Mouse (Mus musculus): ENCODE results near the gene Lmnb2. TPM values are rescaled to one million over a fixed set of nuclear protein-coding genes. Genes with fewer than 3 reads are reported as not detected.

The Lmnb2 gene
- polyA plus RNA-seq, 1 experiment: 8.5 TPM

- Histone ChIP-seq H3K27ac (ENCODE audit: insufficient read depth, low read depth, low read length) (no peak overlapping the region), H3K4me3 (ENCODE audit: insufficient read depth, low read depth, low read length) (no peak overlapping the region), H3K36me3 (ENCODE audit: control insufficient read depth, insufficient read depth, low read length) (no peaks in the 10 kb centered on the region), H3K4me1 (ENCODE audit: control insufficient read depth, insufficient read depth, low read length) (no peaks in the 10 kb centered on the region), H3K27me3 (replicated peaks; ENCODE audit: control insufficient read depth, insufficient read depth, low read length) (no peaks in the 10 kb centered on the region)
- TF ChIP-seq CTCF (conservative IDR thresholded peaks at IDR 0.05; ENCODE audit: insufficient read depth, insufficient read length, low read depth, low read length) (no peak), POLR2A (IDR thresholded peaks at IDR 0.05; ENCODE audit: low read depth, low read length) (no peak)
- DNase-seq: no peak
- WGBS: 81% methylated on average over 13 of the region's 13 CpGs
These were observed 36.4 kb upstream of the Lmnb2 start for GRCm38 (mm10) chr10:80954415-80954814.

GRCm38 (mm10) chr10:80952449-80952848, 34.4 kb upstream of the Lmnb2 start:
- no peak overlapping the region for H3K4me3 ChIP-seq (ENCODE audit: insufficient read depth, low read depth, low read length)
- DNase-seq: no peak
- H3K27ac ChIP-seq (ENCODE audit: insufficient read depth, low read depth, low read length): no peak overlapping the region
- H3K4me1 ChIP-seq (ENCODE audit: control insufficient read depth, insufficient read depth, low read length): no peaks in the 10 kb centered on the region
- TF ChIP-seq POLR2A (IDR thresholded peaks at IDR 0.05; ENCODE audit: low read depth, low read length) (no peak), CTCF (conservative IDR thresholded peaks at IDR 0.05; ENCODE audit: insufficient read depth, insufficient read length, low read depth, low read length) (no peak)
- no peaks in the 10 kb centered on the region for H3K27me3 ChIP-seq (replicated peaks; ENCODE audit: control insufficient read depth, insufficient read depth, low read length)
- no peaks in the 10 kb centered on the region for H3K36me3 ChIP-seq (ENCODE audit: control insufficient read depth, insufficient read depth, low read length)
- WGBS: 82% methylated on average over 15 of the region's 15 CpGs

GRCm38 (mm10) chr10:80951761-80952390, 33.8 kb upstream of the Lmnb2 start:
- Histone ChIP-seq H3K27me3 (replicated peaks; ENCODE audit: control insufficient read depth, insufficient read depth, low read length) (no peaks in the 10 kb centered on the region), H3K4me3 (ENCODE audit: insufficient read depth, low read depth, low read length) (no peak overlapping the region), H3K36me3 (ENCODE audit: control insufficient read depth, insufficient read depth, low read length) (no peaks in the 10 kb centered on the region), H3K27ac (ENCODE audit: insufficient read depth, low read depth, low read length) (no peak overlapping the region), H3K4me1 (ENCODE audit: control insufficient read depth, insufficient read depth, low read length) (no peaks in the 10 kb centered on the region)
- DNase-seq: no peak
- 84% methylated on average over 10 of the region's 10 CpGs for WGBS
- TF ChIP-seq CTCF (conservative IDR thresholded peaks at IDR 0.05; ENCODE audit: insufficient read depth, insufficient read length, low read depth, low read length): no peak
- no peak for TF ChIP-seq POLR2A (IDR thresholded peaks at IDR 0.05; ENCODE audit: low read depth, low read length)

- WGBS: 70% methylated on average over 5 of the region's 5 CpGs
These were observed 32.3 kb upstream of the Lmnb2 start for GRCm38 (mm10) chr10:80950314-80950713.

GRCm38 (mm10) chr10:80949081-80949480, 31.0 kb upstream of the Lmnb2 start:
- 71% methylated on average over 3 of the region's 3 CpGs for WGBS
- Histone ChIP-seq H3K27ac (ENCODE audit: insufficient read depth, low read depth, low read length) (no peak overlapping the region), H3K4me3 (ENCODE audit: insufficient read depth, low read depth, low read length) (no peak overlapping the region), H3K36me3 (ENCODE audit: control insufficient read depth, insufficient read depth, low read length) (no peaks in the 10 kb centered on the region), H3K4me1 (ENCODE audit: control insufficient read depth, insufficient read depth, low read length) (no peaks in the 10 kb centered on the region), H3K27me3 (replicated peaks; ENCODE audit: control insufficient read depth, insufficient read depth, low read length) (no peaks in the 10 kb centered on the region)
- TF ChIP-seq CTCF (conservative IDR thresholded peaks at IDR 0.05; ENCODE audit: insufficient read depth, insufficient read length, low read depth, low read length) (no peak), POLR2A (IDR thresholded peaks at IDR 0.05; ENCODE audit: low read depth, low read length) (no peak)
- DNase-seq: no peak

More at GRCm38 (mm10) chr10:80950314-80950713, 32.3 kb upstream of the Lmnb2 start:
- DNase-seq: no peak
- H3K27ac ChIP-seq (ENCODE audit: insufficient read depth, low read depth, low read length): no peak overlapping the region
- no peaks in the 10 kb centered on the region for H3K4me1 ChIP-seq (ENCODE audit: control insufficient read depth, insufficient read depth, low read length)
- no peak overlapping the region for H3K4me3 ChIP-seq (ENCODE audit: insufficient read depth, low read depth, low read length)
- no peaks in the 10 kb centered on the region for H3K36me3 ChIP-seq (ENCODE audit: control insufficient read depth, insufficient read depth, low read length)
- TF ChIP-seq POLR2A (IDR thresholded peaks at IDR 0.05; ENCODE audit: low read depth, low read length) (no peak), CTCF (conservative IDR thresholded peaks at IDR 0.05; ENCODE audit: insufficient read depth, insufficient read length, low read depth, low read length) (no peak)
- H3K27me3 ChIP-seq (replicated peaks; ENCODE audit: control insufficient read depth, insufficient read depth, low read length): no peaks in the 10 kb centered on the region

- Histone ChIP-seq H3K27ac (ENCODE audit: insufficient read depth, low read depth, low read length) (no peak overlapping the region), H3K4me3 (ENCODE audit: insufficient read depth, low read depth, low read length) (no peak overlapping the region), H3K4me1 (ENCODE audit: control insufficient read depth, insufficient read depth, low read length) (no peaks in the 10 kb centered on the region), H3K27me3 (replicated peaks; ENCODE audit: control insufficient read depth, insufficient read depth, low read length) (no peaks in the 10 kb centered on the region), H3K36me3 (ENCODE audit: control insufficient read depth, insufficient read depth, low read length) (no peaks in the 10 kb centered on the region)
- TF ChIP-seq CTCF (conservative IDR thresholded peaks at IDR 0.05; ENCODE audit: insufficient read depth, insufficient read length, low read depth, low read length) (no peak), POLR2A (IDR thresholded peaks at IDR 0.05; ENCODE audit: low read depth, low read length) (no peak)
- WGBS: 19% methylated on average over 6 of the region's 6 CpGs
- peak; percentile 64 for DNase-seq
These were observed 30.5 kb upstream of the Lmnb2 start for GRCm38 (mm10) chr10:80948570-80948969.

GRCm38 (mm10) chr10:80947802-80948201, 29.8 kb upstream of the Lmnb2 start:
- DNase-seq: peak; percentile 83
- WGBS: 36% methylated on average over 2 of the region's 2 CpGs
- Histone ChIP-seq H3K4me1 (ENCODE audit: control insufficient read depth, insufficient read depth, low read length) (no peaks in the 10 kb centered on the region), H3K36me3 (ENCODE audit: control insufficient read depth, insufficient read depth, low read length) (no peaks in the 10 kb centered on the region), H3K27ac (ENCODE audit: insufficient read depth, low read depth, low read length) (no peak overlapping the region), H3K4me3 (ENCODE audit: insufficient read depth, low read depth, low read length) (no peak overlapping the region), H3K27me3 (replicated peaks; ENCODE audit: control insufficient read depth, insufficient read depth, low read length) (no peaks in the 10 kb centered on the region)
- TF ChIP-seq CTCF (conservative IDR thresholded peaks at IDR 0.05; ENCODE audit: insufficient read depth, insufficient read length, low read depth, low read length) (no peak), POLR2A (IDR thresholded peaks at IDR 0.05; ENCODE audit: low read depth, low read length) (no peak)

Measured in kidney, adult 2 months (tissue).